In genomic region chr14:54857891-54858290, GRCm38 (mm10) we compare ENCODE assay signal across 27 mouse cellular contexts. TPM values are rescaled to one million over a fixed set of nuclear protein-coding genes. Genes with fewer than 3 reads are reported as not detected.
DNase-seq lines count a peak whose midpoint lies in the region; ATAC-seq and TF ChIP-seq lines count a peak whose summit lies in the region.
"Had no signal": no experiment of that assay in that cellular context is flagged by ENCODE, and none has a peak within 500 bp of the region (broad histone marks: within the 10 kb centered on the region; RNA-seq: fewer than 3 reads in every experiment).

No protein-coding gene starts in this region.

- no peak overlapping the region for H3K4me2 ChIP-seq in midbrain, postnatal 0 days (ENCODE audit: low read depth, low read length, poor library complexity, severe bottlenecking)
- no peak overlapping the region for H3K4me2 ChIP-seq in midbrain, embryonic 15.5 days
- H3K4me2 ChIP-seq in forebrain, embryonic 11.5 days (ENCODE audit: low read depth, low read length, severe bottlenecking) = no peak overlapping the region
- H3K4me2 ChIP-seq: intestine, embryonic 15.5 days; limb, embryonic 13.5 days; liver, embryonic 15.5 days; midbrain, embryonic 13.5 days; neural tube, embryonic 15.5 days; stomach, embryonic 15.5 days had no signal

- ATAC-seq in midbrain, postnatal 0 days (ENCODE audit: low FRiP score) = no peak
- ATAC-seq in midbrain, embryonic 15.5 days (replicated peaks) = no peak
- no peak for ATAC-seq in forebrain, embryonic 11.5 days (replicated peaks; ENCODE audit: low FRiP score)
- ATAC-seq: intestine, embryonic 15.5 days; midbrain, embryonic 13.5 days had no signal

- DNase-seq in gastrocnemius, adult 2 months = peak; percentile 18
- DNase-seq in gastrocnemius, adult 8-10 months (ENCODE audit: low spot score in 2 of 2) = no peak
- DNase-seq in midbrain, postnatal 0 days (ENCODE audit: low spot score) = peak; percentile 22
- DNase-seq in cerebellum, adult 9-11 months = peak; percentile 84
- DNase-seq in adrenal gland, postnatal 4 days (ENCODE audit: low spot score in 2 of 2) = no peak
- no peak for DNase-seq in heart, postnatal 10 days
- no peak for DNase-seq in forebrain, embryonic 11.5 days (ENCODE audit: low spot score)
- DNase-seq: adrenal gland, postnatal 25 days; embryo, embryonic 11 days; gastrocnemius, postnatal 25 days; kidney, adult 9 months; kidney, postnatal 25 days; layer of hippocampus, adult 9-11 months; right cerebral cortex, postnatal 14 days; thymus, adult 2 months had no signal

- H3K4me3 ChIP-seq in gastrocnemius, adult 2 months = no peak overlapping the region
- H3K4me3 ChIP-seq in midbrain, postnatal 0 days (ENCODE audit: low read depth, low read length) = no peak overlapping the region
- H3K4me3 ChIP-seq in midbrain, embryonic 15.5 days = no peak overlapping the region
- H3K4me3 ChIP-seq in forebrain, embryonic 11.5 days (ENCODE audit: low read depth, low read length) = no peak overlapping the region
- H3K4me3 ChIP-seq: forebrain, embryonic 10.5 days; intestine, embryonic 15.5 days; limb, embryonic 13.5 days; liver, embryonic 15.5 days; midbrain, embryonic 13.5 days; neural tube, embryonic 15.5 days; stomach, embryonic 15.5 days had no signal

- no peaks in the 10 kb centered on the region for H3K4me1 ChIP-seq in midbrain, postnatal 0 days (ENCODE audit: insufficient read depth, low read length)
- H3K4me1 ChIP-seq in midbrain, embryonic 15.5 days = no peaks in the 10 kb centered on the region
- no peaks in the 10 kb centered on the region for H3K4me1 ChIP-seq in forebrain, embryonic 11.5 days (replicated peaks; ENCODE audit: control insufficient read depth, insufficient read depth, low read length)
- H3K4me1 ChIP-seq: intestine, embryonic 15.5 days; limb, embryonic 13.5 days; liver, embryonic 15.5 days; stomach, embryonic 15.5 days had no signal

- H3K9me3 ChIP-seq in midbrain, postnatal 0 days (ENCODE audit: low read length) = no peaks in the 10 kb centered on the region
- H3K9me3 ChIP-seq in midbrain, embryonic 15.5 days = no peaks in the 10 kb centered on the region
- H3K9me3 ChIP-seq in forebrain, embryonic 11.5 days (ENCODE audit: control insufficient read depth, low read length) = no peaks in the 10 kb centered on the region
- H3K9me3 ChIP-seq: forebrain, embryonic 10.5 days; G1E; intestine, embryonic 15.5 days; limb, embryonic 13.5 days; liver, embryonic 15.5 days; midbrain, embryonic 13.5 days; neural tube, embryonic 15.5 days; stomach, embryonic 15.5 days had no signal

- peaks cover 17% of the 10 kb centered on the region; the same call in 1 of the 2 replicates for H3K36me3 ChIP-seq in midbrain, postnatal 0 days (ENCODE audit: insufficient read depth, low read length)
- 0 out of 2 replicates have a peak, but pooled peaks cover 4% of the 10 kb centered on the region for H3K36me3 ChIP-seq in midbrain, embryonic 15.5 days (replicated peaks)
- no peaks in the 10 kb centered on the region; the same call in 1 of the 2 replicates for H3K36me3 ChIP-seq in forebrain, embryonic 11.5 days (ENCODE audit: control insufficient read depth, insufficient read depth, low read length)
- H3K36me3 ChIP-seq: liver, embryonic 15.5 days had no signal

- 88% methylated on average over 9 of the region's 9 CpGs for WGBS in midbrain, postnatal 0 days
- 88% methylated on average over 9 of the region's 9 CpGs for WGBS in midbrain, embryonic 15.5 days
- 94% methylated on average over 9 of the region's 9 CpGs for WGBS in forebrain, embryonic 11.5 days

- intact Hi-C loops in gastrocnemius, adult 2 months (cut with DNase I) = no loop called here
- intact Hi-C loops in heart, postnatal 10 days (cut with DNase I) = no loop called here

- H3K27ac ChIP-seq in gastrocnemius, adult 2 months = no peak overlapping the region
- no peak overlapping the region for H3K27ac ChIP-seq in midbrain, postnatal 0 days (ENCODE audit: low read depth, low read length)
- no peak overlapping the region for H3K27ac ChIP-seq in midbrain, embryonic 15.5 days
- H3K27ac ChIP-seq in forebrain, embryonic 11.5 days (ENCODE audit: low read depth, low read length) = no peak overlapping the region
- H3K27ac ChIP-seq: forebrain, embryonic 10.5 days; intestine, embryonic 15.5 days; limb, embryonic 13.5 days; liver, embryonic 15.5 days; midbrain, embryonic 13.5 days; neural tube, embryonic 15.5 days; stomach, embryonic 15.5 days had no signal

- TF ChIP-seq CTCF in gastrocnemius, adult 2 months (IDR thresholded peaks at IDR 0.05) = no peak
- no peak for TF ChIP-seq CTCF in midbrain, postnatal 0 days (IDR thresholded peaks at IDR 0.05)

- no peak overlapping the region for H3K9ac ChIP-seq in midbrain, postnatal 0 days (replicated peaks; ENCODE audit: low read length, poor library complexity, severe bottlenecking)
- no peak overlapping the region for H3K9ac ChIP-seq in midbrain, embryonic 15.5 days
- H3K9ac ChIP-seq in forebrain, embryonic 11.5 days (ENCODE audit: low read length) = no peak overlapping the region
- H3K9ac ChIP-seq: intestine, embryonic 15.5 days; limb, embryonic 13.5 days; liver, embryonic 15.5 days; midbrain, embryonic 13.5 days; neural tube, embryonic 15.5 days; stomach, embryonic 15.5 days had no signal

- H3K27me3 ChIP-seq in midbrain, postnatal 0 days (ENCODE audit: insufficient read depth, low read length) = no peaks in the 10 kb centered on the region
- no peaks in the 10 kb centered on the region for H3K27me3 ChIP-seq in midbrain, embryonic 15.5 days (replicated peaks)
- H3K27me3 ChIP-seq in forebrain, embryonic 11.5 days (ENCODE audit: control insufficient read depth, insufficient read depth, low read length) = no peaks in the 10 kb centered on the region
- H3K27me3 ChIP-seq: intestine, embryonic 15.5 days; limb, embryonic 13.5 days; liver, embryonic 15.5 days; midbrain, embryonic 13.5 days; neural tube, embryonic 15.5 days; stomach, embryonic 15.5 days had no signal

RNA-seq across cellular contexts. Expression of gene Homez, which starts 12.9 kb away (rescaled TPM):
- 1 to 10 TPM; 3.0 to 5.2 TPM for total RNA-seq in gastrocnemius, adult 2 months (2021)
- 1 to 10 TPM; 3.3 to 7.6 (median 5.2) TPM for total RNA-seq in gastrocnemius, adult 8-10 months (2022)
- total RNA-seq in midbrain, postnatal 0 days (2014; rRNA removed) = 6.9 and 9.4 TPM in 2 replicates
- polyA plus RNA-seq in midbrain, postnatal 0 days (2015; fragmentation: Nextera tagmentation; extraction: Ambion mirVana) = 8.0 and 9.6 TPM in 2 replicates
- 13.6 and 14.5 TPM in 2 replicates for polyA plus RNA-seq in midbrain, embryonic 15.5 days (2015; fragmentation: Nextera tagmentation; extraction: Ambion mirVana)
- total RNA-seq in adrenal gland, postnatal 4 days (2021) = 10 to 100 TPM; 17.9 to 18.3 TPM
- total RNA-seq in heart, postnatal 10 days (2021) = 10 to 100 TPM in 1 of 2 experiments, 1 to 10 TPM in 1; 8.7 to 11.2 TPM
- 15.7 and 16.1 TPM in 2 replicates for polyA plus RNA-seq in forebrain, embryonic 11.5 days (2014; fragmentation: Nextera tagmentation; extraction: Ambion mirVana)

RNA-seq across cellular contexts. Expression of gene Ppp1r3e, which starts 19.5 kb away (rescaled TPM):
- total RNA-seq in gastrocnemius, adult 2 months (2021) = 1 to 10 TPM; 2.6 to 3.5 TPM
- total RNA-seq in gastrocnemius, adult 8-10 months (2022) = 1 to 10 TPM; 3.6 to 5.3 (median 4.0) TPM
- total RNA-seq in midbrain, postnatal 0 days (2014; rRNA removed) = 27.1 and 37.2 TPM in 2 replicates
- 2.8 and 4.1 TPM in 2 replicates for polyA plus RNA-seq in midbrain, postnatal 0 days (2015; fragmentation: Nextera tagmentation; extraction: Ambion mirVana)
- 3.3 and 3.4 TPM in 2 replicates for polyA plus RNA-seq in midbrain, embryonic 15.5 days (2015; fragmentation: Nextera tagmentation; extraction: Ambion mirVana)
- 10 to 100 TPM; 16.9 to 21.0 TPM for total RNA-seq in adrenal gland, postnatal 4 days (2021)
- 1 to 10 TPM; 5.6 to 6.2 TPM for total RNA-seq in heart, postnatal 10 days (2021)
- 0.69 and 1.4 TPM in 2 replicates for polyA plus RNA-seq in forebrain, embryonic 11.5 days (2014; fragmentation: Nextera tagmentation; extraction: Ambion mirVana)

RNA-seq across cellular contexts. Expression of gene Bcl2l2, which starts 25.3 kb away (rescaled TPM):
- 10 to 100 TPM; 23.1 to 26.8 TPM for total RNA-seq in gastrocnemius, adult 2 months (2021)
- 10 to 100 TPM; 23.8 to 31.4 (median 26.8) TPM for total RNA-seq in gastrocnemius, adult 8-10 months (2022)
- 23.1 and 31.2 TPM in 2 replicates for total RNA-seq in midbrain, postnatal 0 days (2014; rRNA removed)
- polyA plus RNA-seq in midbrain, postnatal 0 days (2015; fragmentation: Nextera tagmentation; extraction: Ambion mirVana) = 2.9 and 3.7 TPM in 2 replicates
- polyA plus RNA-seq in midbrain, embryonic 15.5 days (2015; fragmentation: Nextera tagmentation; extraction: Ambion mirVana) = 4.1 and 4.8 TPM in 2 replicates
- total RNA-seq in adrenal gland, postnatal 4 days (2021) = 10 to 100 TPM; 55.3 to 65.3 TPM
- total RNA-seq in heart, postnatal 10 days (2021) = 10 to 100 TPM; 39.3 to 41.8 TPM
- 3.1 and 3.2 TPM in 2 replicates for polyA plus RNA-seq in forebrain, embryonic 11.5 days (2014; fragmentation: Nextera tagmentation; extraction: Ambion mirVana)

RNA-seq across cellular contexts. Expression of gene Gm20521, which starts 25.4 kb away (rescaled TPM):
- total RNA-seq in gastrocnemius, adult 2 months (2021) = 1 to 10 TPM in 1 of 2 experiments, under 1 TPM in 1; 0.56 to 4.4 TPM
- total RNA-seq in gastrocnemius, adult 8-10 months (2022) = 1 to 10 TPM in 3 of 4 experiments, under 1 TPM in 1; 0.83 to 7.4 (median 3.1) TPM
- total RNA-seq in midbrain, postnatal 0 days (2014; rRNA removed) = 0.82 TPM in 1 of 2 replicates, not detected in the other
- polyA plus RNA-seq in midbrain, postnatal 0 days (2015; fragmentation: Nextera tagmentation; extraction: Ambion mirVana) = 1.4 and 1.6 TPM in 2 replicates
- not detected in 2 replicates for polyA plus RNA-seq in midbrain, embryonic 15.5 days (2015; fragmentation: Nextera tagmentation; extraction: Ambion mirVana)
- 10 to 100 TPM in 1 of 2 experiments, 1 to 10 TPM in 1; 5.5 to 13.0 TPM for total RNA-seq in adrenal gland, postnatal 4 days (2021)
- total RNA-seq in heart, postnatal 10 days (2021) = 1 to 10 TPM in 1 of 2 experiments, not detected in 1; 1.6 TPM
- not detected in 2 replicates for polyA plus RNA-seq in forebrain, embryonic 11.5 days (2014; fragmentation: Nextera tagmentation; extraction: Ambion mirVana)
- polyA plus RNA-seq: forebrain, embryonic 10.5 days; hindbrain, embryonic 11.5 days; liver, embryonic 15.5 days; lung, embryonic 16.5 days; midbrain, embryonic 13.5 days; neural tube, embryonic 15.5 days; spleen, adult 2 months had no signal

RNA-seq across cellular contexts. Expression of gene Pabpn1, which starts 34.4 kb away (rescaled TPM):
- total RNA-seq in gastrocnemius, adult 2 months (2021) = 10 to 100 TPM; 52.5 to 63.3 TPM
- 10 to 100 TPM; 44.2 to 55.9 (median 50.0) TPM for total RNA-seq in gastrocnemius, adult 8-10 months (2022)
- total RNA-seq in midbrain, postnatal 0 days (2014; rRNA removed) = 95.1 and 115 TPM in 2 replicates
- polyA plus RNA-seq in midbrain, postnatal 0 days (2015; fragmentation: Nextera tagmentation; extraction: Ambion mirVana) = 139 and 162 TPM in 2 replicates
- 183 and 192 TPM in 2 replicates for polyA plus RNA-seq in midbrain, embryonic 15.5 days (2015; fragmentation: Nextera tagmentation; extraction: Ambion mirVana)
- 100 to 1,000 TPM; 334 to 350 TPM for total RNA-seq in adrenal gland, postnatal 4 days (2021)
- total RNA-seq in heart, postnatal 10 days (2021) = 100 to 1,000 TPM in 1 of 2 experiments, 10 to 100 TPM in 1; 99.4 to 103 TPM
- 182 and 221 TPM in 2 replicates for polyA plus RNA-seq in forebrain, embryonic 11.5 days (2014; fragmentation: Nextera tagmentation; extraction: Ambion mirVana)

Comparison
In these comparisons a context has a peak if more than half of its experiments do, and no peak if none do; other contexts are left out.
1. DNase-seq: peak in gastrocnemius, adult 2 months (single experiment), midbrain, postnatal 0 days (single experiment) and cerebellum, adult 9-11 months (single experiment); none in gastrocnemius, adult 8-10 months (0 of 2), adrenal gland, postnatal 4 days (0 of 2), heart, postnatal 10 days (0 of 2) and forebrain, embryonic 11.5 days (single experiment).